Mouse (Mus musculus) mouse trophoblast stem cell (cell line): Measurements from ENCODE around the gene Vmp1.

Experiments used
- in situ Hi-C, 2 experiments: fragments of 300-500 bp; cut with MseI, MboI; formaldehyde crosslinking; loops; 2 replicates in 1 of 2; 3 replicates in 1 of 2; pipeline ENCODE4 v1.15.1; 2025

The Vmp1 gene

DNA sequence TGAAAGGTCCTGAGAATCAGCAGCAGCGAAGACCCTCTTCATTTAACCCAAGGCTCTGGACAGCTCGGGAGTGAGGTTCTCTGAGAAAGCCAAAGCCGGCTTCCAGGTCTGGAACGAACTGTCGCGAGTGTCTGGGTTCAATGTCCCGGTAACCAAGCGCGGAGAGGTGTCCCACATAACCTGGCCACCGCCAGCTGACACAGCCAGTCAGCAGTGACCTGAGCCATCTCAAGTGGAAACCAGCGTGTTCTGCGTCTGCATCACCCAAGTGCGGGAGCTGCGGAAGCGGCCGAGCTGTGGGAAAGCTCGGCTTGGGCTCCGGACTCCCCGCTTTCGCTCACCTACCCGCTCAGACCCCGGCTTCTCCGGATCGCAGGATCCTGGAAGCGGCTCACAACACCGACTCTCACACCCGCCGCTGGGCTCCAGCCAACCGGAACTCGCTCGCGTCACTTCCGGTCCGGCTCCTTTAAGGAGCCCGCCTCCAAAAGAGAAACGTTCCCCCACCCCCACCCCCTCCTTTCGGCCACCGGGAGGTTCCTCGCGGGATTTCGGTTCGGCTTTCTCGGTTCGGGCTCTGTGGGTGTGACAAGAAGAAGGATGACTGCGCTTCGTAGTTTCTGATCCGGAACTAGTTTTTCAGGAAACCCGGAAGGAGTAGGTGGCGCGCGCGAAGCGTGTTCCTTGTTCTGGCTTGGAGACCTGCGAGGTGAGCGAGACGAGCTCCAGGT lies at the start of gene Vmp1, which contains the start of gene Ptrh2:
Gene Vmp1, minus strand, starts transcription at position 442 of the 731 bp plus-strand sequence.
Gene Ptrh2, plus strand, starts transcription at position 591 of the 731 bp plus-strand sequence.
- in situ Hi-C loops, result no loop called here

- in situ Hi-C loops, result no loop called here
These were observed 47.8 kb upstream of the Vmp1 start for GRCm38 (mm10) chr11:86731443-86731842.

DNA sequence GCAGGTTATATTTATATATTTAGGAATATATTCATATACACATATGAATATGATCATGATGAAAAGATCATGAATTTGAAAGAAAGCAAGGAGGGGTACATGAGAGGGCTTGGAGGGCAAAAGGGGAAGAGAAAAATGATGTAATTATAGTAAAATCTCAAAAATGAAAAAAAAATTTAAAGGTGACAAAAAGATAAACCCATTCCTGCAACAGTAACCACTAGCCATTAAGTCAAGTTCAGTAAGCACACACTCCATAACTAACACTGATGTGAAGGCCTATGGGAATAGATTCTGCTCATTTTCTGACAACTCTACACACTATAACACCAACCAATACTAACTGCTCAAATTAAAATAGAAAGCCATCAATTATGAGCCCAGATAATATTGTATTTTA lies 42.0 kb upstream of the Vmp1 start:
- in situ Hi-C loops, result no loop called here

DNA sequence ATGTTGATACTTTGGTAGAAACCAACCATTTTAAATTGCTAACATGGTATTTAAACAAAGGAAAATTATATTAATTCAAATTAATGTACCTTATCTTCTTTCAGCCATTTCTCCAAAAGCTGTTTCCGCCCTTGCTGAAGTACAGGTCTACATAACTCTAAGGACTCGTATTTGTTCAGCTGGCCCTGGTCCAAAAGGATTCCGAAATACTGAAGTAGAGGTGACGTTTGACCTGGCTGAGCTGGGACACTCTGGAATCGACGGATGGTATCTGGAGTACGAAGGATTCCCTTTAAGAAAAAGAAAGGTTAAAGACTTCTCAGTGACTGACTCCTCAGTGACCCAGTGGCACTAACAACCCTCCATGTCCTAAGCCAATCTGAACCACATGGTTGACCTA lies 41.3 kb upstream of the Vmp1 start:
- in situ Hi-C loops, result no loop called here

GRCm38 (mm10) chr11:86724004-86724403 lies 40.4 kb upstream of the Vmp1 start:
- in situ Hi-C loops, result no loop called here

GRCm38 (mm10) chr11:86719390-86719789 lies 35.8 kb upstream of the Vmp1 start:
- in situ Hi-C loops, result no loop called here

DNA sequence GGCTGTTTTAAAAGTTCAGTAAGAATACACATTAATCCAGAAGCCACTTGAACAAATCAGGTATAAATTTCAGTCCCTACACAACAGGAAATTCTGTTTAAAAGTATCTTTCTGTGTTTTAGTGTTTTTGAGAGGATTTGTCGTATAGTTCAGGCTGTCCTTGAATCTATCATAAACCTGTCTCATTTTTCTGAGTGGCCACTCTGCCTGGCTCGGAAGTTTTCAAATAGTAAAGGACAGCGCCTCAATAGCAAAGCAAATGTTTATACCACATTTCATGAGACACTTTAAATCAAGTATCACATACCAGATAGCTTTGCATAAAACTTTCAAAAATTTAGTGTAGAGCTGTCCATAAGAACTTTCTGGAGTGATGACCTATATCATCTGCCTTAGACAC lies 34.7 kb upstream of the Vmp1 start:
- in situ Hi-C loops, result no loop called here

- in situ Hi-C loops, result no loop called here
These were observed 33.9 kb upstream of the Vmp1 start for GRCm38 (mm10) chr11:86717306-86718065.

DNA sequence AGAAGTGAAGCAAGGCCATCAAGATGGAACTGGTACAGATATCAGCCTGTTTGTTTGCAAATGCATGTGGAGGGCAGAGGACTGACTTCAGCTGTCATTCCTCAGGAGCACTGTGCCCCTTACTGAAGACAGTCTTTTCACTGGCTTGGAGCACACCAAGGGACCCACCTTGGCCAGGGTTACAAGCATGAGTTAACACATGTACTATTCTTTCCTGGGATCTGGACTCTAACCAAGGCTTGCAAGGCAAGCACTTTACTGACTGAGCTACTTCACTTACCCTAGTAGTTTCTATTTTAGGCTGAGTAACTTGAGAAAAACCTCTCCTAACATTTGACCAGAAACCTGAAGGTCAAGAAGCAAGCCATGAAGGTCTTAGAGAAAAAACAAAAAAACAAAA lies 31.0 kb upstream of the Vmp1 start:
- in situ Hi-C loops, result no loop called here

GRCm38 (mm10) chr11:86701151-86701550 lies 17.5 kb upstream of the Vmp1 start:
- in situ Hi-C loops, result no loop called here

DNA sequence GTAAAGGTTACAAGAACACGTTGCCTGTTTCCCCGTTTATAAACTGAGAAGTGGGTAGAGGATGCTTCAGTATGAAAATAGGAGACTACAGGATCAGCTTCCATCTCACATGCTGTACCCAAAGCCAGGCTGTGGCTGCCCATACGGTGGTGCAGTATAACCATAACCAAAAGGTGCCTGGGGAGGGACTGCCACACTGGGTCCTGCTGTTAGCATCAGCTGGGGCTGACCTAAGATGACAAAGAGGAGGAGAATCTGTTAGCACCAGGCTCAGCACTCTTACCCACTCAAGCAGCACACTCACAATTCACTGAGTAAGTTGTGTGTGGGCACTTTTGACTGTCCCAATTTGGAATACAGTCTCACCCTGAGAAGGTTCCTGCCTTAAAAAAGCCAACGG lies 11.8 kb upstream of the Vmp1 start:
- in situ Hi-C loops, result no loop called here

DNA sequence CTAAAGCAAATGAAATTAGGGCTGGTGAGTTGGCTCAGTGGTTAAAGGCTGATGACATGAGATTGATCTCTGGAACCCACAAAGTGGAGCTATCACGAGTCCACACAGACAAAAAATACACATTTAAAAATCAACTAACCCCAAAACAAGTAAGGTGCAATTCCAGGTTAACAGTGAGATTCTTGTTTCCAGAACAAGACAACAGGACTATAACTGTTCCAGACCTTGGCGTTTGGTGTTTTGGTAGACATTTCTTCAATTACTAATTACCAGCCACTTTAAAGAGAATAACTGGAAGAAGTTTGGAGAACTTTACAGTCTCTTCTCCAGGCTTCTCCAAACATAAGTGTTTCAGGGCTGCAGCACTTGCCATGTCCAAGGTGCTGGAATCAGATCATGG lies 8.9 kb upstream of the Vmp1 start:
- in situ Hi-C loops, result no loop called here

DNA sequence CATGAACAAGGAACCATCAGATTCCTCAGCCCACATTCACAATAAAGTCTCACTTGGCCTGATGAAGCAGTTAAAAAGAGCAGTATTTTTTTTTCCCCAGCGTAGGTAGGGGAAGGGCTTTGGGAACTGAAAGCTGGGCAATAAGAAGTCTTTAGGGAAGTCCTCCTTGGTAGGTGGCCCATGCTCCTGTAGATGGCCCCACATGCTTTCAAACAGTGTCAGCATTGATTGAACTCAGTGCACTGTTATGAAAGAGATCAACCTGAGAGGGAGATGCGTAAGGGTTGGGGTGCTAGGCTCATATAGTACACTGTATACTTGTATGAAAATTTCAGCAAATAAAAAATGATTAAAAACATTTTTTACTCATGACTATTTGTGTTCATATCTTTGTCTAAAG lies 8.3 kb upstream of the Vmp1 start:
- in situ Hi-C loops, result no loop called here

DNA sequence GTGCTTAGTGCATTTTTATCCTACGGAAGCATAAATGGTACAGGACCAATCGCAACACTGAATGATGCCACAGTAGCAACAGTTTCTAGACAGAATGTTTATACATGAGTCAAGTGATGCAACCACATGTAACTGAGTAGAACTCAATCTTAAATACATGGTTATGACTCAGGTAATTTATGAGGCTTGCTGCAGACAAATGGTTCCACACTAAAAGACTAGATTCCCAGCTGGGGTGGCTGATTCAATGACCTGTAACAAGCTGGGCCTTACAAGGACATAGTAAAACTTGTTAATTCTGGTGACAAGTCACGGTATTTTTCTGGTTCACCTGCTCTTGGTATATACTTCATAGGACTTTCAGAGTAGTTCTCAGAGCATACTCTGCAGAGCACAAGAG lies 7.8 kb upstream of the Vmp1 start:
- in situ Hi-C loops, result no loop called here

DNA sequence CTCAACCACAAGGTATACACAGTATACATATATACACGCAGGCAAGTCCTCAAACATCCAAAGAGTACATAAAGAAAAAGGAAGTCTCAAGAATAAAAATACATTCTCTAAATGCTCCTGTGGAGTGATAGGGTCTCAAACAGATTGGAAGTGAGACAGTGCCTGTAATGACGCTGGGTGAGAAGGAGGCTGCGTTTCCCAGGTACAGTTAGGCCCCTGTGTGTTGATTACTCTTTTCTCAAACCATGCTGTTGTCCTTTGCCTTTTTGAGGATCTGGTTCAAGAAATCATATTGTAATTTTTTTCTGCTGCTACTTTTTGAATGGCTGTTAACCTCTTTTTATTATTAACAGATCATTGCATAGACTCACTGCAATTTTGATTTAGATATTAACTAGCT lies 6.7 kb upstream of the Vmp1 start:
- in situ Hi-C loops, result no loop called here

GRCm38 (mm10) chr11:86685366-86685765 lies 1.7 kb upstream of the Vmp1 start:
- in situ Hi-C loops, result no loop called here

- in situ Hi-C loops, result no loop called here
These were observed 733 bp upstream of the Vmp1 start for GRCm38 (mm10) chr11:86684126-86685012.

GRCm38 (mm10) chr11:86682861-86683260 lies 775 bp downstream of the Vmp1 start:
- in situ Hi-C loops, result no loop called here

DNA sequence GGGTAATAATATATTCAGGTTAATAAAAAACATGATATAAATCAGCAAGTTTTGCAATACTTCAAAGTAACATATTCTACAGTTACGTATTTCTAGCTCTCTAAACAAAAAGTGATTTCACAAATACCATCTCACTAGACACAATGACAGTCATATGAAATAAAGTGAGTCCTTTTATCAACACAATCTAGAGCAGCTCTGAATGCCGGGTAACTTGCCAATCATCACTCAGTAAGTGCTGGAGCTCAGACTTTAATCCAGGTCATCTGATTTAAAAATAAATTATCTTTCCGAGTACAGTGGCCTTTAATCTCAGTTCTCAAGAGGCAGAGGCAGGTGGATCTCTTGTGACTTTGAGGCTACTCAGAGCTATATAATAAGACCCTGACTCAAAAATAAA lies 2.2 kb downstream of the Vmp1 start:
- in situ Hi-C loops, result no loop called here

DNA sequence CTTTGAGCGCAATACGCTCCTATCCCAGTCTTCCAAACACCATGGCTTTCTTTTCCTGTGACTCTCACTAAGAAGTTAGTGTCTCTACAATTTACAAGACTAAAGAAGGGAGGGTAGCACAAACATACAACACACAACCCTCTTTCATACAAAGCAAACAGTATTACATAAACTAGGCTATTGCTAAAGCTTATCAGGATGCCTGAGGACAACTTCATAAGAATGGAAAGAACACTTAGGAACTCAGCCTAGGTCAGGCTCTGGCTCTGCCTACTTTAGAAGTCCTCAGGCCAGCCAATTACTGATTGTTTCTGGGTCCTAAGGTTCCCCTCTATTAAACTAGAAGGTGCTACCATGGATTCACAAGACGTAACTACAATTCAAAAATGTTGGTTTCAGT lies 2.9 kb downstream of the Vmp1 start:
- in situ Hi-C loops, result no loop called here

- in situ Hi-C loops, result no loop called here
These were observed 4.7 kb downstream of the Vmp1 start for GRCm38 (mm10) chr11:86678957-86679356.

GRCm38 (mm10) chr11:86675520-86675919 lies 8.1 kb downstream of the Vmp1 start:
- in situ Hi-C loops, result no loop called here
